In the genomic region with DNA sequence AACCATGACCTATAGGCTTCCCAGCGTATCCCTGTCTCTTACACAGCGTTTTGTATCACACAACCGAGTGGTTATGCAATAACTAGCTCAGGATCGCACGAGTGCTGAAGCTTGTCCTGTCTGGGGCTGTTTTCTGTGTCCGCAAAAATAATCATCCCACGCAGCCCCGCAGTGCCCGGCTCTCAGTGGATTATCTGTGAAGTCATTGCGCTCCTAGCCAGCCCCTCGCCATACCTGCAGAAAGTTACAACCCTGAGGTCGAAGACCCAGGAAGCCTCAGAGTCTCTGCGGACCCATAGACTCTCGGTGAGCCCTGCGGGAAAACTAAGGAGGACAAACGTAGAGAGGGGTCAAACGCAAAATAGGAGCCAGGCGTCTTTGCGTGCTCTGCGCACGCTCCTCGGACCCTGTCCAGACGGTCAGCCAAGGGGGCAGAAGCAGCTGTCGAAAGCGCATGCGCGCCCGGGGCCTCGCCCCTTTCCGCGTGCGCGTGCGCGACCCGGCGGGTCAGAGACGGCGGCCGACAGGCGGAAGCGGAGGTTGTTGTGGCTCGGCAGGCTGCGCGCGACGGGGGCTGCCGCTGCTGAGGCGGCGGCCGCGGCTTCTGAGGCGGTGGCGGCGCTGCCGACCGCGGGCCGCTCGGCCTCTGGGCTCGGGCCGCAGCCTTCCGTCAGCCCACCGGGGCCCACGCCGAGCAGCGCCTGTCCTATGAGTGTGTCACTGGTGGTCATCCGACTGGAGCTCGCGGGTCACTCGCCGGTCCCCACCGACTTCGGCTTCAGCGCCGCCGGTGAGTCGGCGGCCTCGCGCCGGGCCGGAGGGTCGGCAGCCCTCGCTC, we compare ENCODE assay signal across 8 mouse cellular contexts. TPM values are rescaled to one million over a fixed set of nuclear protein-coding genes. Genes with fewer than 3 reads are reported as not detected.
DNase-seq lines count a peak whose midpoint lies in the region; ATAC-seq and TF ChIP-seq lines count a peak whose summit lies in the region.

A gene (minus strand): TSS at position 456 of the 838 bp plus-strand sequence.
A gene (plus strand): TSS at position 505 of the 838 bp plus-strand sequence.

- in situ Hi-C loops in Patski (cut with MboI; ENCODE audit: low pct_unique_long_range_greater_than_20kb) = no loop called here

- H3K4me3 ChIP-seq in hindbrain, embryonic 14.5 days (replicated peaks; ENCODE audit: low read length) = peak within 1 kb of the TSS; percentile 98

- TF ChIP-seq CTCF in Patski (IDR thresholded peaks at IDR 0.05) = no peak

- peaks cover 21% of the 10 kb centered on the region for H3K4me1 ChIP-seq in hindbrain, embryonic 14.5 days (replicated peaks; ENCODE audit: control insufficient read depth, insufficient read depth, low read length)

- H3K36me3 ChIP-seq in hindbrain, embryonic 14.5 days (replicated peaks; ENCODE audit: control insufficient read depth, insufficient read depth) = peaks cover 27% of the 10 kb centered on the region

- no peaks in the 10 kb centered on the region for H3K27me3 ChIP-seq in Patski
- H3K27me3 ChIP-seq in hindbrain, embryonic 14.5 days (ENCODE audit: control insufficient read depth, insufficient read depth, low read length) = no peaks in the 10 kb centered on the region

- peak within 1 kb of the TSS; percentile 73 for H3K27ac ChIP-seq in hindbrain, embryonic 14.5 days

- peak within 1 kb of the TSS; percentile 95 for H3K9ac ChIP-seq in hindbrain, embryonic 14.5 days

- ATAC-seq in Patski = peak; percentile 71
- peak; percentile 89 for ATAC-seq in hindbrain, embryonic 14.5 days (ENCODE audit: low FRiP score)

- H3K4me2 ChIP-seq in hindbrain, embryonic 14.5 days (replicated peaks) = peak within 1 kb of the TSS; percentile 76

- 1% methylated on average over 77 of the region's 85 CpGs for WGBS in hindbrain, embryonic 14.5 days

- POLR2A ChIA-PET in Patski (lab: Charles Lee) = interaction anchor here (0.6 to 0.9 kb wide), 3 partner anchors 9 to 187 kb away, joined by 3 to 6 read pairs (median 3); no protein-coding TSS in a partner anchor

- DNase-seq in Patski (ENCODE audit: low read depth, low spot score) = peak; percentile 60
- DNase-seq in cerebellum, postnatal 14 days = peak; percentile 97 to 98
- peak; percentile 88 to 90 for DNase-seq in frontal cortex, postnatal 25 days (ENCODE audit: low spot score in 2 of 2)
- DNase-seq in hindbrain, embryonic 14.5 days (ENCODE audit: low spot score) = peak; percentile 94
- DNase-seq in layer of hippocampus, postnatal 36 days = peak; percentile 94 to 97
- peak; percentile 94 for DNase-seq in lung, postnatal 36 days
- DNase-seq in retina, postnatal 1 day = peak; percentile 96
- peak; percentile 89 to 90 for DNase-seq in urinary bladder, adult 18-20 months (ENCODE audit: low spot score in 2 of 2)

- CTCF ChIA-PET in Patski (lab: Charles Lee) = no interaction called here

- H3K9me3 ChIP-seq in hindbrain, embryonic 14.5 days (ENCODE audit: control insufficient read depth, low read length) = no peaks in the 10 kb centered on the region

RNA-seq across cellular contexts. Expression of the first gene that starts in this region (rescaled TPM):
- polyA plus RNA-seq in Patski (2021) = 34.7 TPM
- polyA plus RNA-seq in hindbrain, embryonic 14.5 days (2014; fragmentation: Nextera tagmentation; extraction: Ambion mirVana) = 1.7 and 2.2 TPM in 2 replicates
- 1 to 10 TPM; 3.7 to 4.1 TPM for total RNA-seq in layer of hippocampus, postnatal 36 days (2021)

RNA-seq across cellular contexts. Expression of the second gene that starts in this region (rescaled TPM):
- 65.3 TPM for polyA plus RNA-seq in Patski (2021)
- polyA plus RNA-seq in hindbrain, embryonic 14.5 days (2014; fragmentation: Nextera tagmentation; extraction: Ambion mirVana) = 41.5 and 47.3 TPM in 2 replicates
- 10 to 100 TPM; 63.6 to 65.5 TPM for total RNA-seq in layer of hippocampus, postnatal 36 days (2021)

Comparison
In these comparisons a context has a peak if more than half of its experiments do, and no peak if none do; other contexts are left out.
1. Peak in every context shown above with its lines: DNase-seq, ATAC-seq, H3K4me3 ChIP-seq and H3K27ac ChIP-seq.
2. RNA of the first gene that starts in this region (polyA plus RNA-seq): 34.7 TPM in Patski (single experiment); 1.7 to 2.2 TPM in hindbrain, embryonic 14.5 days; every median in the first group is over 10 times any median in the second.